Mouse (Mus musculus) myocyte (in vitro differentiated cells): Measurements from ENCODE around the gene Fancd2. TPM values are rescaled to one million over a fixed set of nuclear protein-coding genes. Genes with fewer than 3 reads are reported as not detected.
A peak's percentile ranks its signal among the peaks of the same experiment; 100 is the strongest.

Experiments
- H3K27me3 ChIP-seq: one replicate; pipeline ENCODE4 v1.6.1; 2011; ENCODE audit not compliant: control insufficient read depth, insufficient read depth, insufficient read length
- H3K36me3 ChIP-seq: one replicate; pipeline ENCODE4 v1.6.1; 2011; ENCODE audit not compliant: control insufficient read depth, insufficient read depth
- H3K4me2 ChIP-seq: one replicate; pipeline ENCODE4 v1.6.1; 2011; ENCODE audit warnings: low read depth, control low read depth
- H3K4me3 ChIP-seq: one replicate; pipeline ENCODE4 v1.5.1; 2011; ENCODE audit warnings: mild to moderate bottlenecking, control low read depth, moderate library complexity
- H3K79me2 ChIP-seq: one replicate; pipeline ENCODE4 v1.6.1; 2011; ENCODE audit not compliant: control insufficient read depth, insufficient read depth
- H3ac ChIP-seq: one replicate; pipeline ENCODE4 v1.6.1; 2011; ENCODE audit not compliant: control insufficient read depth, insufficient read length
- CEBPB ChIP-seq: IDR thresholded peaks from 2 replicates; pipeline ENCODE4 v1.6.1; 2011; ENCODE audit warnings: mild to moderate bottlenecking, moderate library complexity; ENCODE audit not compliant: poor library complexity, insufficient read depth, severe bottlenecking
- E2F4 ChIP-seq: IDR thresholded peaks from one replicate; pipeline ENCODE4 v1.6.1; 2011; ENCODE audit warnings: mild to moderate bottlenecking, control low read depth, moderate library complexity; ENCODE audit not compliant: insufficient read depth
- MAX ChIP-seq: IDR thresholded peaks from one replicate; pipeline ENCODE4 v1.6.1; 2011; ENCODE audit warnings: low read depth, mild to moderate bottlenecking, control low read depth
- MYOD1 ChIP-seq, 3 experiments: IDR thresholded peaks; one replicate each; pipeline ENCODE4 v1.6.1; 2011; ENCODE audit warnings: control low read depth in 2 of 3, low read depth in 2 of 3, mild to moderate bottlenecking in 2 of 3, moderate library complexity in 1 of 3; ENCODE audit not compliant: insufficient read length in 2 of 3, control insufficient read depth in 1 of 3
- MYOG ChIP-seq, 3 experiments: IDR thresholded peaks; one replicate each; pipeline ENCODE4 v1.6.1; 2011; ENCODE audit warnings: control low read depth in 2 of 3, low read depth in 2 of 3, mild to moderate bottlenecking in 2 of 3; ENCODE audit not compliant: insufficient read length in 2 of 3, control insufficient read depth in 1 of 3, insufficient read depth in 1 of 3
- POLR2A ChIP-seq: IDR thresholded peaks from one replicate; pipeline ENCODE4 v1.6.1; 2011; ENCODE audit warnings: low read depth, mild to moderate bottlenecking, control low read depth, moderate library complexity; ENCODE audit not compliant: insufficient read length
- POLR2AphosphoS2 ChIP-seq: IDR thresholded peaks from one replicate; pipeline ENCODE4 v1.6.1; 2011; ENCODE audit warnings: low read depth, control low read depth; ENCODE audit not compliant: insufficient read length
- REST ChIP-seq: IDR thresholded peaks from one replicate; pipeline ENCODE4 v1.6.1; 2011; ENCODE audit warnings: mild to moderate bottlenecking, control low read depth, moderate library complexity; ENCODE audit not compliant: insufficient read depth, insufficient read length
- SRF ChIP-seq: IDR thresholded peaks from one replicate; pipeline ENCODE4 v1.6.1; 2011; ENCODE audit warnings: low read depth; ENCODE audit not compliant: control insufficient read depth, insufficient read length
- TCF12 ChIP-seq: IDR thresholded peaks from one replicate; pipeline ENCODE4 v1.6.1; 2011; ENCODE audit warnings: mild to moderate bottlenecking, control low read depth; ENCODE audit not compliant: poor library complexity, insufficient read depth, severe bottlenecking
- TCF3 ChIP-seq: IDR thresholded peaks from one replicate; pipeline ENCODE4 v1.6.1; 2011; ENCODE audit warnings: low read depth, control low read depth; ENCODE audit not compliant: insufficient read length
- USF1 ChIP-seq: IDR thresholded peaks from one replicate; pipeline ENCODE4 v1.6.1; 2011; ENCODE audit warnings: low read depth, mild to moderate bottlenecking, control low read depth, moderate library complexity
- polyA plus RNA-seq: library from polyadenylated mRNA; unstranded; fragments of >200 nt; fragmentation: generic; extraction: Trizol; gene quantifications from one replicate; pipeline ENCODE4 v1.2.1, GENCODE M21; 2012; ENCODE audit warnings: missing spikeins

The Fancd2 gene
- polyA plus RNA-seq, 1 experiment, result 2.3 TPM

GRCm38 (mm10) chr6:113608871-113609270 lies 77.4 kb downstream of the Fancd2 start:
- no peak overlapping the region for H3K4me2 ChIP-seq
- no peak overlapping the region for H3ac ChIP-seq
- H3K4me3 ChIP-seq, result no peak overlapping the region
- H3K36me3 ChIP-seq, result peaks cover 13% of the 10 kb centered on the region
- H3K27me3 ChIP-seq, result no peaks in the 10 kb centered on the region
- H3K79me2 ChIP-seq, result peaks cover 88% of the 10 kb centered on the region
- no peak for TF ChIP-seq CEBPB
- no peak for TF ChIP-seq POLR2A
- TF ChIP-seq REST, result no peak
- no peak for TF ChIP-seq MYOD1 (IDR thresholded peaks at IDR 0.05; ENCODE audit: control insufficient read depth in 1 of 3, insufficient read length in 2 of 3, low read depth in 2 of 3)
- TF ChIP-seq TCF12, result no peak
- TF ChIP-seq POLR2AphosphoS2, result no peak
- no peak for TF ChIP-seq E2F4
- TF ChIP-seq MAX, result no peak
- no peak for TF ChIP-seq MYOG (IDR thresholded peaks at IDR 0.05; ENCODE audit: control insufficient read depth in 1 of 3, insufficient read depth in 1 of 3, insufficient read length in 2 of 3, low read depth in 2 of 3)
- TF ChIP-seq USF1, result no peak
- TF ChIP-seq SRF, result no peak
- TF ChIP-seq TCF3, result no peak

GRCm38 (mm10) chr6:113609293-113609692 lies 77.8 kb downstream of the Fancd2 start:
- H3K4me2 ChIP-seq, result no peak overlapping the region
- H3ac ChIP-seq, result no peak overlapping the region
- H3K4me3 ChIP-seq, result no peak overlapping the region
- H3K36me3 ChIP-seq, result peaks cover 13% of the 10 kb centered on the region
- peaks cover 93% of the 10 kb centered on the region for H3K79me2 ChIP-seq
- TF ChIP-seq MAX, result no peak
- no peak for TF ChIP-seq POLR2AphosphoS2
- no peak for TF ChIP-seq REST
- no peak for TF ChIP-seq CEBPB
- no peak for TF ChIP-seq MYOD1 (IDR thresholded peaks at IDR 0.05; ENCODE audit: control insufficient read depth in 1 of 3, insufficient read length in 2 of 3, low read depth in 2 of 3)
- TF ChIP-seq TCF12, result no peak
- no peak for TF ChIP-seq POLR2A
- TF ChIP-seq SRF, result no peak
- no peak for TF ChIP-seq USF1
- TF ChIP-seq E2F4, result no peak
- TF ChIP-seq MYOG (IDR thresholded peaks at IDR 0.05; ENCODE audit: control insufficient read depth in 1 of 3, insufficient read depth in 1 of 3, insufficient read length in 2 of 3, low read depth in 2 of 3), result no peak
- H3K27me3 ChIP-seq, result no peaks in the 10 kb centered on the region

- H3K79me2 ChIP-seq, result peaks cover 76% of the 10 kb centered on the region
- no peak overlapping the region for H3K4me3 ChIP-seq
- peaks cover 26% of the 10 kb centered on the region for H3K36me3 ChIP-seq
- H3K4me2 ChIP-seq, result peak overlapping the region; percentile 7
- no peaks in the 10 kb centered on the region for H3K27me3 ChIP-seq
- no peak overlapping the region for H3ac ChIP-seq
- TF ChIP-seq MAX (no peak), MYOD1 (IDR thresholded peaks at IDR 0.05; ENCODE audit: control insufficient read depth in 1 of 3, insufficient read length in 2 of 3, low read depth in 2 of 3) (peak in 1 of 3 experiments; percentile 56), MYOG (IDR thresholded peaks at IDR 0.05; ENCODE audit: control insufficient read depth in 1 of 3, insufficient read depth in 1 of 3, insufficient read length in 2 of 3, low read depth in 2 of 3) (peak in 1 of 3 experiments; percentile 73)
Measured at GRCm38 (mm10) chr6:113612258-113612969, 80.9 kb downstream of the Fancd2 start.

GRCm38 (mm10) chr6:113614152-113614551 lies 82.7 kb downstream of the Fancd2 start:
- H3K79me2 ChIP-seq, result peaks cover 59% of the 10 kb centered on the region

GRCm38 (mm10) chr6:113614997-113615396 lies 83.5 kb downstream of the Fancd2 start:
- H3K27me3 ChIP-seq, result no peaks in the 10 kb centered on the region
- TF ChIP-seq USF1, result no peak
- no peak for TF ChIP-seq MYOD1 (IDR thresholded peaks at IDR 0.05; ENCODE audit: control insufficient read depth in 1 of 3, insufficient read length in 2 of 3, low read depth in 2 of 3)
- TF ChIP-seq E2F4, result no peak
- no peak for TF ChIP-seq POLR2A
- no peak for TF ChIP-seq MYOG (IDR thresholded peaks at IDR 0.05; ENCODE audit: control insufficient read depth in 1 of 3, insufficient read depth in 1 of 3, insufficient read length in 2 of 3, low read depth in 2 of 3)
- TF ChIP-seq MAX, result no peak
- no peak for TF ChIP-seq SRF
- TF ChIP-seq TCF3, result no peak
- TF ChIP-seq REST, result no peak
- no peak for TF ChIP-seq CEBPB
- no peak for TF ChIP-seq POLR2AphosphoS2
- TF ChIP-seq TCF12, result no peak
- no peak overlapping the region for H3K4me3 ChIP-seq
- no peak overlapping the region for H3K4me2 ChIP-seq
- H3K79me2 ChIP-seq, result peaks cover 50% of the 10 kb centered on the region
- peaks cover 31% of the 10 kb centered on the region for H3K36me3 ChIP-seq
- H3ac ChIP-seq, result no peak overlapping the region

More at GRCm38 (mm10) chr6:113614152-113614551, 82.7 kb downstream of the Fancd2 start:
- Histone ChIP-seq H3K4me3 (no peak overlapping the region), H3K4me2 (no peak overlapping the region), H3ac (no peak overlapping the region), H3K27me3 (no peaks in the 10 kb centered on the region), H3K36me3 (peaks cover 31% of the 10 kb centered on the region)
- TF ChIP-seq TCF3 (no peak), SRF (no peak), MYOD1 (IDR thresholded peaks at IDR 0.05; ENCODE audit: control insufficient read depth in 1 of 3, insufficient read length in 2 of 3, low read depth in 2 of 3) (no peak)
